Mouse (Mus musculus) stomach, postnatal 0 days (tissue): ENCODE measurements around the gene Slc9a9.

ENCODE experiments used
- CTCF ChIP-seq: IDR thresholded peaks from 2 replicates; pipeline ENCODE4 v1.5.1; 2016; ENCODE audit warnings: antibody characterized with exemption, low read depth, mild to moderate bottlenecking, moderate library complexity
- EP300 ChIP-seq: optimal IDR thresholded peaks from 2 replicates; pipeline ENCODE3; 2016; ENCODE audit warnings: antibody characterized with exemption

DNA sequence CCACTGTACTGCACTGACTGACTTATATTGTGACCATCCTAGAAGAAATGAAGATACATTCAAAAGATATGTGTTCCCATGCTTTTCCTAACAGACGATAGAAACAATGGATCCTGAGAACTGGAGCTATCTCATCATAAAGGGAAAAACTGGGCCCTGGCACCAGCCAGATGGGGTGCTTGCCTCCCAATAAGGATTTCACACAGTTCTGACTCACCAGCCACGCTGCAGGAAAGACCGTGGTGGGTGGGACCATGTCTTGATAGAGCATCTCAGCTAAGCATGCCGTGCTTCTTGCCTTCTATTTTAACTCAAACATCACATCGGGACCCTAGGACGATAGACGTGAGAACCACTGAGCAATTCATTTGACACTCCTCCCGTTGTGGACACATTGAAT is 60.7 kb downstream of the Slc9a9 start:
- no peak for TF ChIP-seq CTCF
- TF ChIP-seq EP300: no peak
